9 mouse cellular contexts compared by ENCODE assay signal in the genomic region with DNA sequence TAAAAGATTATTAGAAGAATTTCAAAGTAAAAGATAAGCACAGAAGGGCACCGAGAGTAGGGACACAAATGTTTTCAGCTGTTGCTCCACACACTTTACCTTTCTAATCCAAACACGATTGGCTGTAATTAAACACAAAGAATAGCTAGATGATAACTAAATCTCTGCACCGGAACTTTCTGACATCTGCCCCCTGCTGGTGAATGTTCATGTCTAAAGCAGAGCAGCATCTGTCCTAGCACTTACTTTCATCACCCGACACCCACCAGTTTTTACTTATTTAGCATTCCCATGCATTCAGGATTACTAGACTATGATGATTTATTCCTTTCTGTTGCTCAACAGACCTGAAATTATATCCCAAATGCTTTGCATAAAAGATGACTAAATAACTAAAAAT.
DNase-seq lines count a peak whose midpoint lies in the region; ATAC-seq and TF ChIP-seq lines count a peak whose summit lies in the region.
"Had no signal": no experiment of that assay in that cellular context is flagged by ENCODE, and none has a peak within 500 bp of the region (broad histone marks: within the 10 kb centered on the region; RNA-seq: fewer than 3 reads in every experiment).

No protein-coding gene starts in this region.

- no peak for TF ChIP-seq CTCF in liver, adult 2 months (IDR thresholded peaks at IDR 0.05; ENCODE audit: low read depth, low read length)
- TF ChIP-seq CTCF in stomach, postnatal 0 days (IDR thresholded peaks at IDR 0.05; ENCODE audit: low read depth): peak; percentile 58

- no peak overlapping the region for H3K9ac ChIP-seq in liver, adult 2 months (ENCODE audit: low read depth, low read length)
- no peak overlapping the region for H3K9ac ChIP-seq in liver, embryonic 11.5 days (ENCODE audit: low read depth, low read length)
- no peak overlapping the region for H3K9ac ChIP-seq in stomach, postnatal 0 days (ENCODE audit: low read length)
- H3K9ac ChIP-seq: limb, embryonic 15.5 days had no signal

- TF ChIP-seq POLR2A in liver, adult 2 months (IDR thresholded peaks at IDR 0.05; ENCODE audit: extremely low read depth, insufficient read depth, low read length): no peak

- TF ChIP-seq EP300 in stomach, postnatal 0 days (optimal IDR thresholded peaks at IDR 0.05): no peak

- H3K4me2 ChIP-seq in liver, embryonic 11.5 days: no peak overlapping the region
- H3K4me2 ChIP-seq in stomach, postnatal 0 days (replicated peaks; ENCODE audit: low read depth): no peak overlapping the region
- H3K4me2 ChIP-seq: limb, embryonic 15.5 days had no signal

- H3K36me3 ChIP-seq in liver, adult 2 months (ENCODE audit: control insufficient read depth, insufficient read depth, low read length): no peaks in the 10 kb centered on the region
- no peaks in the 10 kb centered on the region for H3K36me3 ChIP-seq in liver, embryonic 11.5 days (ENCODE audit: control insufficient read depth, insufficient read depth, low read length)
- H3K36me3 ChIP-seq in stomach, postnatal 0 days (ENCODE audit: control insufficient read depth, insufficient read depth, low read length): no peaks in the 10 kb centered on the region
- H3K36me3 ChIP-seq: limb, embryonic 15.5 days had no signal

- no peaks in the 10 kb centered on the region for H3K4me1 ChIP-seq in liver, adult 2 months (ENCODE audit: control insufficient read depth, insufficient read depth, low read length)
- H3K4me1 ChIP-seq in liver, embryonic 11.5 days (replicated peaks; ENCODE audit: control insufficient read depth, insufficient read depth, low read length): no peaks in the 10 kb centered on the region
- H3K4me1 ChIP-seq in stomach, postnatal 0 days (replicated peaks; ENCODE audit: control insufficient read depth, insufficient read depth): no peaks in the 10 kb centered on the region
- H3K4me1 ChIP-seq: limb, embryonic 15.5 days had no signal

- WGBS in liver, adult 2 months: 70% methylated on average over 4 of the region's 4 CpGs
- WGBS in liver, embryonic 11.5 days: 77% methylated on average over 4 of the region's 4 CpGs
- 71% methylated on average over 4 of the region's 4 CpGs for WGBS in stomach, postnatal 0 days

- H3K4me3 ChIP-seq in liver, adult 2 months (ENCODE audit: insufficient read depth, low read depth, low read length): no peak overlapping the region
- H3K4me3 ChIP-seq in liver, embryonic 11.5 days (ENCODE audit: low read depth, low read length): no peak overlapping the region
- H3K4me3 ChIP-seq in stomach, postnatal 0 days (ENCODE audit: low read depth, low read length): no peak overlapping the region
- H3K4me3 ChIP-seq: limb, embryonic 15.5 days had no signal

- peak; percentile 37 for DNase-seq in embryo, embryonic 10 days (ENCODE audit: low spot score)
- DNase-seq in embryo, embryonic 9.5 days (ENCODE audit: extremely low spot score): no peak
- peak; percentile 8 for DNase-seq in liver, adult 2 months (ENCODE audit: extremely low read depth, low read depth, low spot score)
- DNase-seq in liver, embryonic 11.5 days (ENCODE audit: low spot score): no peak
- DNase-seq in ZHBTc4 (ENCODE audit: low read depth, low spot score): peak; percentile 46
- DNase-seq in left cerebral cortex, adult 18-20 months (ENCODE audit: low spot score in 2 of 2): peak; percentile 5 to 32
- DNase-seq in stomach, postnatal 0 days (ENCODE audit: low spot score): no peak
- no peak for DNase-seq in heart, adult 8-10 months (ENCODE audit: low spot score)

- H3K79me2 ChIP-seq in liver, adult 2 months (ENCODE audit: control insufficient read depth, insufficient read depth, low read length): no peaks in the 10 kb centered on the region

- no peak for ATAC-seq in liver, embryonic 11.5 days (replicated peaks; ENCODE audit: low FRiP score)
- ATAC-seq in stomach, postnatal 0 days (ENCODE audit: low FRiP score, low TSS enrichment): no peak

- no peaks in the 10 kb centered on the region for H3K27me3 ChIP-seq in liver, adult 2 months (ENCODE audit: control insufficient read depth, insufficient read depth, low read length)
- no peaks in the 10 kb centered on the region for H3K27me3 ChIP-seq in liver, embryonic 11.5 days (replicated peaks; ENCODE audit: control insufficient read depth, insufficient read depth, low read length)
- H3K27me3 ChIP-seq in stomach, postnatal 0 days (ENCODE audit: control insufficient read depth, insufficient read depth, low read length): no peaks in the 10 kb centered on the region
- H3K27me3 ChIP-seq: limb, embryonic 15.5 days had no signal

- no peak overlapping the region for H3K27ac ChIP-seq in liver, adult 2 months (replicated peaks; ENCODE audit: insufficient read depth, low read depth, low read length)
- no peak overlapping the region for H3K27ac ChIP-seq in liver, embryonic 11.5 days (ENCODE audit: low read depth, low read length)
- H3K27ac ChIP-seq in stomach, postnatal 0 days (replicated peaks): no peak overlapping the region
- H3K27ac ChIP-seq: limb, embryonic 15.5 days had no signal

- H3K9me3 ChIP-seq in liver, embryonic 11.5 days (ENCODE audit: control insufficient read depth, low read length): no peaks in the 10 kb centered on the region
- no peaks in the 10 kb centered on the region for H3K9me3 ChIP-seq in stomach, postnatal 0 days (ENCODE audit: control insufficient read depth, low read length)
- H3K9me3 ChIP-seq: limb, embryonic 15.5 days had no signal

Comparison
In these comparisons a context has a peak if more than half of its experiments do, and no peak if none do; other contexts are left out.
1. DNase-seq: peak in embryo, embryonic 10 days (single experiment), liver, adult 2 months (single experiment), ZHBTc4 (single experiment) and left cerebral cortex, adult 18-20 months (2 of 2); none in embryo, embryonic 9.5 days (single experiment), liver, embryonic 11.5 days (single experiment), stomach, postnatal 0 days (single experiment) and heart, adult 8-10 months (single experiment).